Mouse (Mus musculus) liver, embryonic 14.5 days (tissue): ENCODE data around the gene Mtfr1l. TPM values are rescaled to one million over a fixed set of nuclear protein-coding genes. Genes with fewer than 3 reads are reported as not detected.
"Not testable (repeated sequence)": the region's sequence is repeated elsewhere in the genome, so short reads cannot be mapped to it uniquely, and the experiment has no call there.

Experiments used
- ATAC-seq: fragments of 200-750 bp; cut with Nextera tagmentation; 2 replicates; pipeline ENCODE4 v1.8.0; 2017; ENCODE audit warnings: moderate number of reproducible peaks, mild to moderate bottlenecking, moderate library complexity; ENCODE audit not compliant: insufficient read depth
- DNase-seq, 3 experiments: peaks; one replicate each; pipeline ENCODE4 v3.0.0-alpha.2; 2012 to 2013; ENCODE audit warnings: low read depth in 3 of 3, low spot score in 3 of 3
- H3K27ac ChIP-seq: fragments of 300-500 bp; sonication (generic); 2 replicates; pipeline ENCODE4 v1.5.1; 2014; ENCODE audit warnings: moderate library complexity, mild to moderate bottlenecking, control low read depth, inconsistent platforms
- H3K27me3 ChIP-seq: fragments of 300-500 bp; sonication (generic); 2 replicates; pipeline ENCODE4 v1.6.1; 2014; ENCODE audit warnings: mild to moderate bottlenecking, low read length, moderate library complexity; ENCODE audit not compliant: control insufficient read depth, insufficient read depth
- H3K36me3 ChIP-seq: fragments of 300-500 bp; sonication (generic); replicated peaks from 2 replicates; pipeline ENCODE4 v1.6.1; 2014; ENCODE audit warnings: low read depth; ENCODE audit not compliant: control insufficient read depth, insufficient read depth
- H3K4me1 ChIP-seq, 2 experiments: fragments of 200-500 bp in 1 of 2; fragments of 300-500 bp in 1 of 2; sonication (generic) in 1 of 2; replicated peaks; 2 replicates each; pipeline ENCODE4 v1.6.1; 2012 to 2014; ENCODE audit warnings: antibody characterized with exemption in 1 of 2, inconsistent platforms in 1 of 2, low read length in 1 of 2; ENCODE audit not compliant: control insufficient read depth in 2 of 2, insufficient read depth in 2 of 2
- H3K4me2 ChIP-seq: fragments of 300-500 bp; sonication (generic); 2 replicates; pipeline ENCODE4 v1.6.1; 2014; ENCODE audit warnings: low read depth, mild to moderate bottlenecking, control low read depth, moderate library complexity
- H3K4me3 ChIP-seq, 2 experiments: fragments of 200-500 bp in 1 of 2; fragments of 300-500 bp in 1 of 2; sonication (generic) in 1 of 2; 2 replicates each; pipeline ENCODE4 v1.5.1; 2012 to 2014; ENCODE audit warnings: low read depth in 2 of 2, low read length in 2 of 2, mild to moderate bottlenecking in 2 of 2, control low read depth in 1 of 2, inconsistent platforms in 1 of 2, moderate library complexity in 1 of 2; ENCODE audit not compliant: insufficient read depth in 1 of 2
- H3K9ac ChIP-seq: fragments of 300-500 bp; sonication (generic); replicated peaks from 2 replicates; pipeline ENCODE4 v1.6.1; 2014; ENCODE audit warnings: mild to moderate bottlenecking, control low read depth, moderate library complexity
- H3K9me3 ChIP-seq: fragments of 300-500 bp; sonication (generic); 2 replicates; pipeline ENCODE4 v1.6.1; 2016; ENCODE audit warnings: low read length, mixed read lengths; ENCODE audit not compliant: control insufficient read depth
- CTCF ChIP-seq: IDR thresholded peaks from 2 replicates; pipeline ENCODE4 v1.5.1; 2016; ENCODE audit warnings: antibody characterized with exemption, low read depth, control low read depth
- EP300 ChIP-seq: IDR thresholded peaks from 2 replicates; pipeline ENCODE4 v1.6.1; 2016; ENCODE audit warnings: antibody characterized with exemption, low read depth
- WGBS: fragments of 180-500 bp; shearing (Covaris S2); extraction: QIAGEN DNeasy Blood & Tissue Kit; methylation state at CpG from one replicate; pipeline ENCODE4 v1.1.7; 2014; ENCODE audit not compliant: insufficient replicate concordance; 5-methylcytosine and 5-hydroxymethylcytosine counted together
- polyA plus RNA-seq, 2 experiments: library from polyadenylated mRNA; depleted of rRNA in 1 of 2; stranded (reverse) in 1 of 2; unstranded in 1 of 2; fragments of >200 nt; fragmentation: Nextera tagmentation in 1 of 2; extraction: Ambion mirVana in 1 of 2; gene quantifications; 2 replicates each; pipeline versions ENCODE4 v1.2.1 to v1.2.3; 2012 to 2014

The Mtfr1l gene
- polyA plus RNA-seq, 2 experiments, result 28.4 to 41.6 TPM

GRCm38 (mm10) chr4:134505966-134506594 lies 29.1 kb downstream of the Mtfr1l start:
- H3K36me3 ChIP-seq, result no peaks in the 10 kb centered on the region
- peak overlapping the region; percentile 39; the same call in 1 of the 2 replicates for H3K9ac ChIP-seq
- peak overlapping the region; percentile 43; the same call in 1 of the 2 replicates for H3K4me2 ChIP-seq
- TF ChIP-seq CTCF (peak; percentile 18; the same call in 1 of the 2 replicates), EP300 (peak; percentile 79)
- no peaks in the 10 kb centered on the region for H3K9me3 ChIP-seq
- ATAC-seq (peak; percentile 79), DNase-seq (peak; percentile 71 to 80 (median 80))
- peak overlapping the region; percentile 75 for H3K27ac ChIP-seq
- peaks cover 38 to 47% of the 10 kb centered on the region in 2 experiments for H3K4me1 ChIP-seq
- H3K27me3 ChIP-seq, result no peaks in the 10 kb centered on the region
- no peak overlapping the region for H3K4me3 ChIP-seq
- 23% methylated on average over 3 of the region's 4 CpGs for WGBS

GRCm38 (mm10) chr4:134505303-134505789 lies 29.8 kb downstream of the Mtfr1l start:
- peak overlapping the region; percentile 75 for H3K27ac ChIP-seq

GRCm38 (mm10) chr4:134503686-134504357 lies 31.4 kb downstream of the Mtfr1l start:
- peak overlapping the region; percentile 12; the same call in 1 of the 2 replicates for H3K9ac ChIP-seq
- H3K4me3 ChIP-seq, result peak overlapping the region in 1 of 2 experiments; percentile 14; a peak in 1 of 4 replicates
- H3K9me3 ChIP-seq, result no peaks in the 10 kb centered on the region
- ATAC-seq, result peak; percentile 60
- H3K27me3 ChIP-seq, result no peaks in the 10 kb centered on the region
- WGBS, result 24% methylated on average over 4 of the region's 4 CpGs
- peak overlapping the region; percentile 40 for H3K4me2 ChIP-seq
- no peak for TF ChIP-seq CTCF
- TF ChIP-seq EP300, result no peak
- peak; percentile 53 to 59 (median 56) for DNase-seq
- peak overlapping the region; percentile 5 for H3K27ac ChIP-seq
- H3K36me3 ChIP-seq, result no peaks in the 10 kb centered on the region
- peaks cover 34 to 42% of the 10 kb centered on the region in 2 experiments for H3K4me1 ChIP-seq

More at GRCm38 (mm10) chr4:134505303-134505789, 29.8 kb downstream of the Mtfr1l start:
- TF ChIP-seq CTCF (no peak), EP300 (no peak)
- peak overlapping the region; percentile 25; the same call in 1 of the 2 replicates for H3K4me2 ChIP-seq
- H3K27me3 ChIP-seq, result no peaks in the 10 kb centered on the region
- ATAC-seq (no peak), DNase-seq (peak in 1 of 3 experiments; percentile 51)
- 37% methylated on average over 4 of the region's 4 CpGs for WGBS
- H3K9ac ChIP-seq, result no peak overlapping the region
- no peaks in the 10 kb centered on the region for H3K9me3 ChIP-seq
- H3K4me1 ChIP-seq, result peaks cover 37 to 46% of the 10 kb centered on the region in 2 experiments
- H3K4me3 ChIP-seq, result no peak overlapping the region
- H3K36me3 ChIP-seq, result no peaks in the 10 kb centered on the region

GRCm38 (mm10) chr4:134501095-134501494 lies 34.1 kb downstream of the Mtfr1l start:
- DNase-seq, result no peak
- Histone ChIP-seq H3K4me1 (peaks cover 27 to 36% of the 10 kb centered on the region in 2 experiments), H3K4me3 (no peak overlapping the region), H3K27me3 (no peaks in the 10 kb centered on the region), H3K27ac (no peak overlapping the region), H3K36me3 (no peaks in the 10 kb centered on the region), H3K9me3 (no peaks in the 10 kb centered on the region), H3K4me2 (no peak overlapping the region), H3K9ac (no peak overlapping the region)
- ATAC-seq, result no peak
- TF ChIP-seq CTCF, result no peak
- no peak for TF ChIP-seq EP300
- 82% methylated on average over 6 of the region's 6 CpGs for WGBS

GRCm38 (mm10) chr4:134498983-134499382 lies 36.2 kb downstream of the Mtfr1l start:
- not testable (repeated sequence) for ATAC-seq, H3K4me3 ChIP-seq
- H3K4me1 ChIP-seq, result peaks cover 25 to 40% of the 10 kb centered on the region in 2 experiments

More at GRCm38 (mm10) chr4:134498983-134499382, 36.2 kb downstream of the Mtfr1l start:
- not testable (repeated sequence) for H3K9me3 ChIP-seq, H3K9ac ChIP-seq, H3K27ac ChIP-seq, H3K4me2 ChIP-seq, H3K27me3 ChIP-seq, H3K36me3 ChIP-seq, DNase-seq
- WGBS, result 50% methylated on average over 6 of the region's 6 CpGs
